Mouse (Mus musculus) T-cell, adult 2 months (primary cell): ENCODE measurements around the gene Gm17545.

ENCODE experiments used
- DNase-seq: peaks from one replicate; pipeline ENCODE4 v3.0.0; 2022; ENCODE audit warnings: low spot score

The Gm17545 gene

GRCm38 (mm10) chr9:22494203-22494807, 40.2 kb downstream of the Gm17545 start:
- DNase-seq, result no peak

DNA sequence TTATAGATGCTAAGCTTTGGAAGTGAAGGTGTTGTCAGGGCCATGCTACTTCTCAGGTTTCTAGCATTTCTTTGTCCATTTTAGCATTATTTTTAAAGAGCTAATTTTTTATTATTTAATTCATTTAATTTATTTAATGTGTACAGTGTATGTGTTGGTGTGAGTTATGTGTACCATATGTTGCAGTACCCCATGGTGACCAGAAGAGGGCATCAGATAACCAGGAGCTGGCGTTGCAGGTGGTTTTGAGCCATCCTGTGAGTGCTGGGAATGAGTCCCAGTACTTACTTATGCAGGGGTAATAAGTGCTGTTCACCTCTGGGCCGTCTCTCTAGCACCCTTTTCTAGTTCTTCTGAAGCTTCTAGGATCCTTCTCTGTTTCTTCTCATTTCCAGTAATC, 41.0 kb downstream of the Gm17545 start:
- no peak for DNase-seq

DNA sequence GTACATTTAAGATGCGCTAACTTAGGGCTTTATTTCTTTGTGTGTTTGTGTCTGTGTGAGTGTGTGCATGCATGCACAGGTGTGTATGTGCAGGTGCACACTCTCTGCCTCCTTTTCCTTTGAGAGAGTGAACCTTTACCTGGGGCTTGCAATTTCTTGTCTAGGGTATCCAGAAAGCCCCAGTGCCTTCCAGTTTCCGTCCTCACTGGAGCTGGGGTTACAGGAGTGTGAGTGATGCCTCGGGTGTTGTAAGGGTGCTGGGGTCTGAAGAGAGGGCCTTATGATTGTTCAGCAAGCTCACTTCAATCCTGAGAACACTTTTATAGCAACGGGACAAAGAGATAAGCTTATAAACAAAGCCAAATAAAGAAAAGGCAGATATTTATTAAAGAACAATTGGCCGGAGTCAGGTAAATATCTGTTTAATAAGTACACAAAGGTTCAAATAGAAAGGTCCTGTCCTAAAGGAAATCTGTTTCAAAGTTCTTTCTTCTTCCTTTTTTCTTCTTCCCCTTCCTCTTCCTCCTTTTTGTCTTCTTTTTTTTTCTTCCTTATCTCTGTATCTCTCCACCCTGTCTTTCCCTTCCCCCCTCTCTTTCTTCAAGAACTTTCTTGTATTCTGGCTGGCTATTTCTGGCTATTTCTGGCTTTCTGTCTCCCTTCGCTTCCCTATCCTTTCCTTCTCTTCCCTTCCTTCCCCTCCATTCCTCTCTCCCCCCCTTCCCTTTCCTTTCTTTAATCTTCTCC, 43.1 kb downstream of the Gm17545 start:
- no peak for DNase-seq

DNA sequence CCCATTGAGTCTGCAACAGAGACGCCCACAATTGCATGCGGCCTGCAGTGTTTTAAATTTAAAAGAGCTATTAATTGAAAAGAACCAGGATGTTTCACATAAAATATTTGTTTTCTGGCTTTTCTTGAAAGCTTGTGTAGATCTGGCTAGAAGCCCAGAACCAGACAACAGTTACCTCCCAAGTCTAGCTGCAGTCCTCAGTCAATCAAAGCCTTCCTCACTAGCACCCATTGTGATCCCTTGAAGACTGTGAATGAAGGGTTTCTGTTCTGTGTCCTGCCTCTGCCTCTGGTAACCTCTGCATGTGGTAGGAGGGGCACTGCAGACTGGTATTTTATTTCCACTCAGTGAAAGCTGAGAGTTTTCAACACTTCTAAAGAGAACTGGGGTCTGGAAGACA, 48.9 kb downstream of the Gm17545 start:
- DNase-seq, result no peak

DNA sequence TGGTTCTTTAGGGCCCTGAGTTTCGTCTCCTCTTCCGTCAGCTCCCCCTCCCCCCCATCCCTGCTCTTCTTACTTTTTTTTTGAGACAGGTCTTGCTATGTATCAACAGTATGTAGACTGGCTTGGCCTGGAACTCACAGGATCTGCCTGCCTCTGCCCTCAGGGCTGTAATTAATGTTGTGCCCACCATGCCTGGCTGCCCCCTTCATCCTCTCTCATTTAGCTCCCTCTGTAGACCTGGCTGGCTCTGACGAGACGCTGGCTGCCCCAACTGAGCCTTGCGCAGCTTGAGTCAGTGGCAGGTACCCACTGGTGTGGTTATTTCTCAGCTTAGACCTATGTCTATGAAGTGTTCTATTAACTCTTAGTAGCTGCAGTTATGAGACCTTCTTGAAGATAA, 49.5 kb downstream of the Gm17545 start:
- no peak for DNase-seq

DNA sequence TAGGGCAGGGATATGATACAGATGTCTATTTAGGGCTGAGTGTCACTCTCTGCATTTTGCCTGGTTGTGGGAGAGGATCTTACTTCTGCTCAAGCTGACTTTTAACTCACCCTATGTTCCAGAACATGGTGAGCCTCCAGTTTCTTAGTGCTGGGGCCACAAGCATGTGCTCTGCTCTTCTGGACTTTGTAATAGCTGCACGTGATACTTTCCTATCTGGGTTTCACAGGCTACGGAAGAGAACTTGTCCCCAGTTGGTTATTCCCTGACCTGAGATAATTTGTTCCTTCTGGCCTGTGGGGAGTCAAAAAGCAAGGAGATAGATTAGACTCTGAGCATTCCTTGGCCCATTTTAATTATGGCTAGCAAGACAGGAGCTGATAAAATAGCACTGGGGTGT, 51.5 kb downstream of the Gm17545 start:
- no peak for DNase-seq
